Mouse (Mus musculus) hindbrain, embryonic 10.5 days (tissue): ENCODE results near the gene Ctsd. TPM values are rescaled to one million over a fixed set of nuclear protein-coding genes. Genes with fewer than 3 reads are reported as not detected.
A peak's percentile ranks its signal among the peaks of the same experiment; 100 is the strongest.

ENCODE experiments used
- DNase-seq: peaks from one replicate; pipeline ENCODE4 v3.0.0-alpha.2; 2017; ENCODE audit warnings: low spot score
- H3K27ac ChIP-seq: fragments of 300-500 bp; sonication (generic); 2 replicates; pipeline ENCODE4 v1.5.1; 2016; ENCODE audit warnings: mild to moderate bottlenecking, moderate library complexity
- H3K27me3 ChIP-seq: fragments of 300-500 bp; sonication (generic); 2 replicates; pipeline ENCODE4 v1.6.1; 2016; ENCODE audit warnings: mild to moderate bottlenecking; ENCODE audit not compliant: poor library complexity, insufficient read depth, severe bottlenecking
- H3K36me3 ChIP-seq: fragments of 300-500 bp; sonication (generic); 2 replicates; pipeline ENCODE4 v1.6.1; 2016; ENCODE audit warnings: mild to moderate bottlenecking, moderate library complexity
- H3K4me1 ChIP-seq: fragments of 300-500 bp; sonication (generic); replicated peaks from 2 replicates; pipeline ENCODE4 v1.6.1; 2016; ENCODE audit warnings: mild to moderate bottlenecking
- H3K4me3 ChIP-seq: fragments of 300-500 bp; sonication (generic); 2 replicates; pipeline ENCODE4 v1.5.1; 2016; ENCODE audit warnings: mild to moderate bottlenecking, moderate library complexity
- H3K9me3 ChIP-seq: fragments of 300-500 bp; sonication (generic); 2 replicates; pipeline ENCODE4 v1.6.1; 2016; ENCODE audit warnings: mild to moderate bottlenecking, moderate library complexity
- WGBS: fragments of 180-500 bp; shearing (Covaris S2); methylation state at CpG from one replicate; pipeline ENCODE4 v1.1.7; 2016; 5-methylcytosine and 5-hydroxymethylcytosine counted together
- polyA plus RNA-seq: library from polyadenylated mRNA; unstranded; fragments of >200 nt; fragmentation: Nextera tagmentation; extraction: Ambion mirVana; gene quantifications from 2 replicates; pipeline ENCODE4 v1.2.1, GENCODE M21; 2016

The Ctsd gene
- polyA plus RNA-seq, 1 experiment from 2014 or later: 198 TPM

DNA sequence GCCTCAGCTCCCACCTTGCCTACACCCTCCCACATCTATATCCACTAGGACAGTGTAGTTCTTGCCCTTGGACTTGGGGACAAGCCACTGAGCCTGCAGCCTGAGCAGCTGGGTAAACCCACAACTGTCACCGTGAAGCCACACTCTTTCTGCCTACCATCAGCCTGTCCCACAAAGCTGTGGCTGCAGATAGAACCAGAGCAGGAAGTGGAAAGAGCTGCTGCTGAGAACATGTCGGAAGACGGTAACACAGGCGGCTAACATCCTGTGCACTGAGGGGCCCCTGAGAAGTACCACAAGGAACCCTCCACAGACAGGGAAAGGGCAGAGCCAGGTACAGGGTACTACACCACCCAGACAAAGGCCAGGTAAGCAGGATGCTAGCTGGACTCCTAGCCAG, 6.7 kb downstream of the Ctsd start:
- Histone ChIP-seq H3K27ac (no peak overlapping the region), H3K4me3 (no peak overlapping the region), H3K27me3 (no peaks in the 10 kb centered on the region), H3K4me1 (peaks cover 7% of the 10 kb centered on the region), H3K36me3 (peaks cover 95% of the 10 kb centered on the region), H3K9me3 (no peaks in the 10 kb centered on the region)
- WGBS: 94% methylated on average over 4 of the region's 4 CpGs
- no peak for DNase-seq

DNA sequence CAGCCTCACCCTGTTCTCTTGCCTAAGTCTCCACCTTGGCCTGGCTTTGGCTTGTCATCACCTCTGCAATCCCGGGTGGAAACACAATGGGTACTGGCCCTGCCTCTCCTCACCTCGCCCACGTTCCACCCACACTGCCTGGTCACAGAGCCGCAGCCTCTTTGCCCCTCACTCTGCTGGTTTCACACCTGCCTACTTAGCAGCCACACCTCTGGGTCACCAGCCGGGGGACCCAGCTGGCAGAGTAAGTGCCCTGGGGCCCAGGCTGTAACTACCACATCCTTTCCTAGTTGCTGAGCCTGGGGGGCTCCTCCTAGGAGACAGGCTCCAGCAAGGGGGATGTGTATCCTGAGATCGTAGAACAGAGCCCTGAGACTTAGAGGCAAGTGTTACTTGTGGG, 8.7 kb downstream of the Ctsd start:
- no peaks in the 10 kb centered on the region for H3K4me1 ChIP-seq
- H3K4me3 ChIP-seq: no peak overlapping the region
- H3K27me3 ChIP-seq: peaks cover 3% of the 10 kb centered on the region
- DNase-seq: no peak
- peaks cover 92% of the 10 kb centered on the region for H3K36me3 ChIP-seq
- no peaks in the 10 kb centered on the region for H3K9me3 ChIP-seq
- no peak overlapping the region for H3K27ac ChIP-seq
- 84% methylated on average over 6 of the region's 6 CpGs for WGBS

DNA sequence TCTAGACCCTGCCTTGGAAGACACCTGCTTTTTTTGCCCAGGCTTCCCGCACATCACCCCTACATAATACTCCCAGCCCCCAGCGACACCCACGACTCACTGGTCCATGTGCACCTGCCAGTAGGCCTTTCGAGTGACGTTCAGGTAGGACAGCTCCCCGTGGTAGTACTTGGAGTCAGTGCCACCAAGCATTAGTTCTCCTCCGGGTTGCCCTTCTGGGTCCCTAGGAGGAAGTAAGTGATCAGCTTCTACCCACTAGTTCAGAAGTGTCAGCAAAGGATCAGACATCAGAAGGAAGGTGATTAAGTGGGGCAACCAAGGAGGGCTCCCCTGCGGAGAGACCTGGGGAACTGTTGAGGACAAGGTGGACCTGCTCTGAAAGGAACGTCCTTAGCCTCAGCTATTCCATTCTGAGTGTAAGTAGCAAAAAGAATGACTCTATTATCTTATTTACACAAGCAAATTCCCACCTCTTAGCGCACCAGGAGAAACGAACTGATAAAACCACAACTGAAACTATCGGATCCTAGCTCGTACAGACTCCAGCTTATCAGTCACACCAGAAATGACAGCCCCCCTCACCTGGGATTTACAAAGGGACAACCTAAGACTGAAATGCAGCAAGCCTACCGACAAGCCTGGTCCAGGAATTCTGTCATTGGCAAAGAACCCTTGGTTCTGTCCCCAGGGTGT, 10.5 kb downstream of the Ctsd start:
- H3K27me3 ChIP-seq: peaks cover 21% of the 10 kb centered on the region
- H3K9me3 ChIP-seq: no peaks in the 10 kb centered on the region
- no peak for DNase-seq
- H3K27ac ChIP-seq: peak overlapping the region; percentile 29; the same call in 1 of the 2 replicates
- 93% methylated on average over 14 of the region's 14 CpGs for WGBS
- H3K4me3 ChIP-seq: no peak overlapping the region
- peaks cover 3% of the 10 kb centered on the region for H3K4me1 ChIP-seq
- H3K36me3 ChIP-seq: peaks cover 74% of the 10 kb centered on the region

DNA sequence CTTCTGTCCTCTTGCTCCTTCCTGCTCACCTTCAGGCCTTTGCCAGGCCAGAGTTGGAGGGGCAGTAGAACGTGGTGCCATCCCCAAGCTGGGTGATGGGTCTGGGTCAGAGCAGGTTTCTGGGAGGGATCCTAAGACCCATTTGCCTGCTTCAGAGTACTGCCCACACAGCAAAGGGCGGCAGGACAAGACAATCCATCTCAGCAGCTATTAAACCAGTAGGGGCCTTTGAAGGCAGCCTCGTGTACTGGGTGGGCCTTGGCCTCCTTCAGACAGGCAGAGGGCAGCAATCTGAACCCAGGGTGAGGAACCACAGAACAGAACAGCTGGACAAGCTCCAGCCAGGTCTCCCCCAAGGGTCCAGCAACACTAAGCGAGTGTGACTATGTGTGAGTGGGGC, 11.7 kb downstream of the Ctsd start:
- DNase-seq: no peak
- no peaks in the 10 kb centered on the region for H3K9me3 ChIP-seq
- peaks cover 34% of the 10 kb centered on the region for H3K27me3 ChIP-seq
- no peak overlapping the region for H3K4me3 ChIP-seq
- no peak overlapping the region for H3K27ac ChIP-seq
- H3K36me3 ChIP-seq: peaks cover 61% of the 10 kb centered on the region
- H3K4me1 ChIP-seq: peaks cover 15% of the 10 kb centered on the region
- 80% methylated on average over 4 of the region's 4 CpGs for WGBS

DNA sequence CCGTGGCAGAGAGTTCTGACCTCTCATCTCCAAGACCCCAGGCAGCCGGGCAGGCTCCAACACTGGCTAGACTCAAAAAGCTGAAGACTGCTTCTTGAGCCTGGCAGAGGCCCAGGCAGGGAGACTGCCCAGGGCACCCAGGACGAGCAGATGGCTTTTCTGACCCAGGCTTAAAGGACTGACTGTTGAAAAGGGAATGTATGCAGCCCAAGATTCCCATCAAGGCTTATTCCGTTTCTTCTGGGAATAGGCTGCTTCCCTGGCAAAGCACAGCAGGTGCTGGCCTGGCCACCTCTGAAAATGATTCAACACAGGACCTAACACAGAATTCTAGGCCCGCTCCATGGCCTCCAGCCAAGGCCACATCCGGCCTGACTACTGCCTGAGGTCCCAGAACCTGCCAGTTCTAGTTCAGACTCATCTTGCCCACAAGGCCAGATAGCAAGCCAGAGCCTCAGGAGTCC, 12.5 kb downstream of the Ctsd start:
- H3K36me3 ChIP-seq: peaks cover 53% of the 10 kb centered on the region
- H3K9me3 ChIP-seq: no peaks in the 10 kb centered on the region
- DNase-seq: no peak
- peaks cover 42% of the 10 kb centered on the region for H3K27me3 ChIP-seq
- no peak overlapping the region for H3K4me3 ChIP-seq
- peaks cover 17% of the 10 kb centered on the region for H3K4me1 ChIP-seq
- no peak overlapping the region for H3K27ac ChIP-seq
- 84% methylated on average over 6 of the region's 6 CpGs for WGBS

DNA sequence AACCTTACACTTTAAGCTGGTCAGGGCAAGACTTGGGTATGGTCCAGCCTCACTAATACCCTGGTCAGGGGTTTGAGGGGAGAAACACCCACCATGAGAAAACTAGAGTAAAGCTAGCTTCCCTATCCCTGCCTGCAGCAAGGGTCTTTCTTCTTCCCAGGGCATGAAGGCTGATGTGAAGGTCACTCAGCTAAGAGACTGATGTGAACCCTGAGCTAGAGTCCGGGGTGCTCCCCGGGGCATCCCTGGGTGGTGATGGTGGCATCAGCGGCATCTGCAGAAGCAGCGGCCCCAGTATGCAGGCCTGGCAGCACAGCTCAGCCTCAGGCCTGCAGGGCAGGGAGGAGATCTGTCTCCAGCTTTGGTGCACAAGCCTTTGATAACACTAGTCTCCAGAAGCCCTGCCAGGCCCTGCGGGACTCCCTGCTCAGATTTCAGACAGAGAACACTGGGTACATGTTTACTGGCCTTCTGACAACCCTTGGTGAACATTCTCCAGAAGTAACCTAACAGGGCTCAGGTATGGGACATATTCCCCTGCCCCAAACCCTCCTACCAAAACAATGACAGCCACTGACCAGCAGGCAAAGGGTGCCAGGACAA, 13.3 kb downstream of the Ctsd start:
- Histone ChIP-seq H3K27me3 (peaks cover 50% of the 10 kb centered on the region), H3K27ac (no peak overlapping the region), H3K9me3 (no peaks in the 10 kb centered on the region), H3K36me3 (peaks cover 46% of the 10 kb centered on the region), H3K4me1 (peaks cover 17% of the 10 kb centered on the region), H3K4me3 (no peak overlapping the region)
- 94% methylated on average over 5 of the region's 5 CpGs for WGBS
- DNase-seq: no peak

DNA sequence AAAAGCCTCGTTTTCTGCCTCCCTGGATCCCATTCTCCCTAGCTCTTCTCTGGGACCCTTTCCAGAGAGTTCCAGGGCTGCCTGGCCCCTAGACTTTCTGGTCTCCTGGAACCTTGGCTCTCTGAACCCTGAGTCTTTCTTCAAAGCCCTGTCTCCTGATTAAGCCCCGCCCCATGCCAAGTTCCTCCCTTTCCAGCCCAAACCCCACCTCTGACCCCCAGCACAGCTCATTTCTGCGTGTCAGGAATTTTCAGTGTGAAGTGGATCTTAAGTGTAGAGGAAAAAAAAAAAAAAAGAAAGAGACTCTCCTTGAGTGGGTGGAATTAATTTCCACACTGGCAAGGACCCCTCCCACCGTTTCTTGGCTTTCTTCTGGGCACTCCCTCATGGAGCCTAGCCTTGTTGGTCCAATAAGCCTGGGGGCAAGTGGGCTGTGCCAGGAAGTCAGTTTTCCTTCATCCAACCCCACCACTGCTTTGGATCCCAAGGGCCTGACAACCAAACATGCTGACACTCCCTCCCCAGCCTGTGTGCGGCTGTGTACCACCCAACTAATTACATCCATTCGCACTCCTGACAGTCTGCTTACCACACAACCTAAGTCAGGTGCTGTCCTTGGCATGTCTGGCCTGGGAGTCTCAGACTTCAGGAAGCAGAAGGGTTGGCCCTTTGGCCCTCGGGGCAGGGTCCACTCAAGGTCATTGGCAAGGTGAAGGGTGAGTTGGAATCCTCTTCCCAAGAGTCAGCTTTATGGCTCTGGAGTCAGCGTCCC, 14.0 kb downstream of the Ctsd start, which contains the start of gene Ifitm10:
Gene Ifitm10, minus strand, starts transcription at position 113 of the 772 bp plus-strand sequence.
- H3K36me3 ChIP-seq: peaks cover 39% of the 10 kb centered on the region
- WGBS: 73% methylated on average over 8 of the region's 8 CpGs
- no peak within 1 kb of the TSS for H3K27ac ChIP-seq
- no peak within 1 kb of the TSS for H3K4me3 ChIP-seq
- DNase-seq: no peak
- peaks cover 17% of the 10 kb centered on the region for H3K4me1 ChIP-seq
- H3K9me3 ChIP-seq: no peaks in the 10 kb centered on the region
- H3K27me3 ChIP-seq: peaks cover 52% of the 10 kb centered on the region

DNA sequence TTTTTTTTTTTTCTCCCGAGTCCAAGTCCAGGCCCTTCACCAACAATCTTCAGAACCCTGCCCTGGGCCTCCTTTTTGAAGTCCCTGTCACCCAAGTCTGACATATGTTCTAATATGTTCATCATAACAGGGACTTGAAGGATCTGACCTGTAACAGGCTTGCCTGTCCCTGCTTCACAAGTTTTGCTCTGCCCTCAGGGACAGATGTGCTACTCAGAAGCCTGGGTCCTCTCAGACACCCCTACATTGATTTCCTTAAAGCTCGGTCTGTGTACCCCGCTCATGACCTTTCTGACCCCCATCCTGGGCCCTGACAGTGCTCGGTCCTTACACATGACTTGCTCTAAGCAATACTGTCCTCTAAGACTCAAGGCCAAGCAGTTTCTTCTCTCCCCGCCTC, 14.8 kb downstream of the Ctsd start:
- H3K27me3 ChIP-seq: peaks cover 55% of the 10 kb centered on the region
- WGBS: 79% methylated on average over 5 of the region's 5 CpGs
- no peaks in the 10 kb centered on the region for H3K9me3 ChIP-seq
- DNase-seq: no peak
- H3K4me1 ChIP-seq: peaks cover 17% of the 10 kb centered on the region
- no peak overlapping the region for H3K4me3 ChIP-seq
- H3K27ac ChIP-seq: no peak overlapping the region
- peaks cover 31% of the 10 kb centered on the region for H3K36me3 ChIP-seq

DNA sequence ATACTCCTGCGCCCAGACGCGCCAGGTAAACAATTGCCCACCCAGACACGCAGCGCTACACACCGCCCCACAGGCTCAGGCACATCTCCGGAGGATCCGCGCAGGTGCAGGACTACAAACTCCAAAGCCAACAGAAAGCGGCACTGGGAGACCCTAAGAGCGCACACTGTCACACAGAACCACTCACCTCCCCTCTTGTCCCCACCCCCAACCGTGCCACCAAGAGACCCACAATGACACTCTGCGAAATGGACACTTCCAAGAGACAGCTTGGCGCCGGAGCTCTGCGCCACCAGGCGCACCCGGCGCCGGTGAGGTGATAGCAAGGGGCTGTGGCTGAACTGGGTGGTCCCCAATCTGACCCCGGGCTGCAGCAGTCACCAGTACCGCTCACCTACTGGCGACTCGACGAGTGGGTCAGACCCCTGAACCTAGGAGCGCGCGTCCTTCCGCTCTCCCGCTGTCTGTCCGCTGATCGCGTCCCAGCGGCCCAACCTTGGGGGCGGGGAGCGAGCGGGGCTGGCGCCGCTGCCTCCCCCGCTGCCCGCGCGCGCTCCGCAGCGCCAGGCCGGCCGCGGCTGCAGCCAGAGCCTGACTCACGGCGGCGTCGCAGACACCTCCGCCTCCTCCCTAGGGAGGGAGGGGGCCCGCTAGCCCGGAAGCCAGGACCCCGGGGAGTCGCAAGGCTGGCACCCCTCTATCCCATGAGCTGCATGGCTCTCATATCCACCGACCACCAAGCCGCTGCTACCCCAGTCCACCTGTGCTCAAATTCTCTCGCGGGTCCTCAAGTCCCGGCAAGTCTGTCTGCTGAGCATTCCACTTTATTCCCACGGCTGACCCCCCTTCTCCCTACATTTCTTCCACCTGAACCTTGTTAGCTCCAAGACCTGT, 15.8 kb downstream of the Ctsd start:
- peaks cover 55% of the 10 kb centered on the region for H3K27me3 ChIP-seq
- peaks cover 17% of the 10 kb centered on the region for H3K4me1 ChIP-seq
- WGBS: 3% methylated on average over 64 of the region's 64 CpGs
- H3K4me3 ChIP-seq: peak overlapping the region; percentile 52
- no peaks in the 10 kb centered on the region for H3K9me3 ChIP-seq
- H3K27ac ChIP-seq: peak overlapping the region; percentile 45
- peaks cover 21% of the 10 kb centered on the region for H3K36me3 ChIP-seq
- DNase-seq: peak; percentile 14

DNA sequence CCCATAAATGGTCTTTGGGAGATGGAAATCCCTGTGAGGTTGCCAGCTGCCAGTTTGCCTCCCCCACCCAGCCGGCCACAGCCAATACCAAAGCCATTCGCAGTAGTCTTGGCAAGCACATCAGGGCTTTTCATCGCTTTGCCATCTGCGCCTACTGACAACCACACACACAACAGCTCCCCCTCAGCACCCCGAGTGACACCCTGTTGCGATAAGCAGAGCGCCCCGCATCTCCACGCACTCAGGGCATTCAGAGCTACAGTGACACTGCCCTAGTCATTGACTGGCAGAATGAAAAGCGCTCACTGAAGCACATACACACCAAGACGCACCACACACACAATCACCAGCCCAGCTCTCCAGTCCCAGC, 16.5 kb downstream of the Ctsd start:
- no peak for DNase-seq
- Histone ChIP-seq H3K4me3 (peak overlapping the region; percentile 52; the same call in 1 of the 2 replicates), H3K9me3 (no peaks in the 10 kb centered on the region), H3K27ac (no peak overlapping the region), H3K36me3 (peaks cover 14% of the 10 kb centered on the region), H3K4me1 (peaks cover 17% of the 10 kb centered on the region), H3K27me3 (peaks cover 55% of the 10 kb centered on the region)
- 26% methylated on average over 11 of the region's 11 CpGs for WGBS

DNA sequence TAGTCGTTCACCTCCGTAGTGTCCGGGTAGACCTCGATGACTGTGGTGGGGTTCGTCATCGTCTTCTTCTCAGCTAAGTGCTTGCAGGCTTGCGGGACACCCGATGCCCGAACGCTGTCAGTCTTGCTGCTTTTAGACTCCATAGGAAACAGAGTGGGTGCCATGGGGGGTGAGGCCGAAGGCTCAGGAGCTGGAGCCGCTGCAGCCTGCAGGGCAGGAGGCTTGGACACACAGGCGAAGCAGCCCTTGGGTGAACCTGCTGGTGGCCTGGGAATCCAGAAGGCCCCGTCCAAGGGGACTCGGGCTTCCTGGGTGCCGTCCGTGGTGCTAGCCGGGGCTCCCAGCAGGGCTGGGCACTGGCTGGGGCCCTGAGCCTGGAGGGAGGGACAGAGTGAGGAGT, 16.9 kb downstream of the Ctsd start:
- H3K27ac ChIP-seq: no peak overlapping the region
- H3K4me3 ChIP-seq: peak overlapping the region; percentile 52; the same call in 1 of the 2 replicates
- peaks cover 10% of the 10 kb centered on the region for H3K36me3 ChIP-seq
- H3K9me3 ChIP-seq: no peaks in the 10 kb centered on the region
- peaks cover 17% of the 10 kb centered on the region for H3K4me1 ChIP-seq
- no peak for DNase-seq
- peaks cover 55% of the 10 kb centered on the region for H3K27me3 ChIP-seq
- 82% methylated on average over 18 of the region's 18 CpGs for WGBS

DNA sequence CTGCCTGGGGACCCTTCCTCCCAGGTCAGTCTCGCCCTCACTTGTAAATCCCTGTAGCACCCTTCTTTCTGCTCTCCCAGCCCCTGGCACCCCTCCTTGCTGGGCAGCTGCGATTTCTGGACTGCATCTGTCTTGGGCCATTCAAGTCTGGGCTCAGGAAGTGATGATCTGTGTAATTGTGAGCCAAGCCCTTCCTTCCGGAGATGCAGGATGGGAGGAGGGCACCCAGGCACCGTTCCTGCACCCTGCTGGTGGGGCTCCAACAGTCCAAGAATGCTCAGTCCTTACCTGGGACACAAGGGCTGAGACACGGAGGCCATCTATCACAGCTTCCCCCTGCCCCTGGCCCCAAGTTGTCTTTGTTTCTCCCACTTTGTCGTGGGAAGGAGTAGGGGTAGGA, 18.0 kb downstream of the Ctsd start:
- peaks cover 55% of the 10 kb centered on the region for H3K27me3 ChIP-seq
- 77% methylated on average over 6 of the region's 6 CpGs for WGBS

More for the DNA sequence above, 18.0 kb downstream of the Ctsd start:
- Histone ChIP-seq H3K27ac (no peak overlapping the region), H3K36me3 (no peaks in the 10 kb centered on the region), H3K4me1 (peaks cover 17% of the 10 kb centered on the region), H3K9me3 (no peaks in the 10 kb centered on the region), H3K4me3 (no peak overlapping the region)
- no peak for DNase-seq
